Mouse (Mus musculus): ENCODE results near the gene Ift172. TPM values are rescaled to one million over a fixed set of nuclear protein-coding genes. Genes with fewer than 3 reads are reported as not detected.
"Not testable (repeated sequence)": the region's sequence is repeated elsewhere in the genome, so short reads cannot be mapped to it uniquely, and the experiment has no call there.

The Ift172 gene
- total RNA-seq, 2 experiments from 2014 or later = 0.58 to 5.6 TPM

- peak; percentile 44 for ATAC-seq (replicated peaks; ENCODE audit: low FRiP score, poor library complexity, severe bottlenecking)
These were observed 70.9 kb downstream of the Ift172 start for GRCm38 (mm10) chr5:31219911-31220447.

- ATAC-seq (replicated peaks; ENCODE audit: low FRiP score, poor library complexity, severe bottlenecking) = no peak; the same call in 1 of the 2 replicates
These were observed 71.4 kb downstream of the Ift172 start for GRCm38 (mm10) chr5:31219474-31219873.

- ATAC-seq (replicated peaks; ENCODE audit: low FRiP score, poor library complexity, severe bottlenecking) = peak; percentile 31; the same call in 1 of the 2 replicates
These were observed 71.8 kb downstream of the Ift172 start for GRCm38 (mm10) chr5:31219070-31219469.

- peak; percentile 58 for ATAC-seq (replicated peaks; ENCODE audit: low FRiP score, poor library complexity, severe bottlenecking)
These were observed 72.6 kb downstream of the Ift172 start for GRCm38 (mm10) chr5:31218294-31218693.

- not testable (repeated sequence) for ATAC-seq (replicated peaks; ENCODE audit: low FRiP score, poor library complexity, severe bottlenecking)
These were observed 74.4 kb downstream of the Ift172 start for GRCm38 (mm10) chr5:31216554-31216953.

- no peak for ATAC-seq (replicated peaks; ENCODE audit: low FRiP score, poor library complexity, severe bottlenecking)
These were observed 86.5 kb downstream of the Ift172 start for GRCm38 (mm10) chr5:31204421-31204820.

GRCm38 (mm10) chr5:31203866-31204265 is 87.0 kb downstream of the Ift172 start:
- no peak for ATAC-seq (replicated peaks; ENCODE audit: low FRiP score, poor library complexity, severe bottlenecking)

Other genes starting within 250 kb of the Ift172 start
- 21.3 and 40.5 TPM in 2 replicates for gene Atraid, start 242.8 kb downstream of the Ift172 start, total RNA-seq (2015; ENCODE audit: low replicate concordance)
- gene Atraid, start 242.8 kb downstream of the Ift172 start, total RNA-seq (2017; ENCODE audit: low replicate concordance) = 22.3 and 26.8 TPM in 2 replicates
- gene Slc5a6, start 242.2 kb downstream of the Ift172 start, total RNA-seq (2015; ENCODE audit: low replicate concordance) = 0.42 TPM in 1 of 2 replicates, not detected in the other
- 0.98 TPM in 1 of 2 replicates, not detected in the other for gene Slc5a6, start 242.2 kb downstream of the Ift172 start, total RNA-seq (2017; ENCODE audit: low replicate concordance)
- gene Cad, start 236.3 kb downstream of the Ift172 start, total RNA-seq (2015; ENCODE audit: low replicate concordance) = 6.5 and 16.3 TPM in 2 replicates
- 6.7 and 10.6 TPM in 2 replicates for gene Cad, start 236.3 kb downstream of the Ift172 start, total RNA-seq (2017; ENCODE audit: low replicate concordance)
- gene Dnajc5g, start 184.8 kb downstream of the Ift172 start, total RNA-seq (2015; ENCODE audit: low replicate concordance) = not detected in 2 replicates
- gene Dnajc5g, start 184.8 kb downstream of the Ift172 start, total RNA-seq (2017; ENCODE audit: low replicate concordance) = 0.70 TPM in 1 of 2 replicates, not detected in the other
- gene Slc30a3, start 182.9 kb downstream of the Ift172 start, total RNA-seq (2015; ENCODE audit: low replicate concordance) = not detected in 2 replicates
- gene Slc30a3, start 182.9 kb downstream of the Ift172 start, total RNA-seq (2017; ENCODE audit: low replicate concordance) = not detected in 2 replicates
- not detected in 2 replicates for gene Trim54, start 174.4 kb downstream of the Ift172 start, total RNA-seq (2015; ENCODE audit: low replicate concordance)
- gene Trim54, start 174.4 kb downstream of the Ift172 start, total RNA-seq (2017; ENCODE audit: low replicate concordance) = not detected in 2 replicates
- gene Ucn, start 152.3 kb downstream of the Ift172 start, total RNA-seq (2015; ENCODE audit: low replicate concordance) = not detected in 2 replicates
- gene Ucn, start 152.3 kb downstream of the Ift172 start, total RNA-seq (2017; ENCODE audit: low replicate concordance) = not detected in 2 replicates
- 9.4 and 11.1 TPM in 2 replicates for gene Mpv17, start 136.9 kb downstream of the Ift172 start, total RNA-seq (2015; ENCODE audit: low replicate concordance)
- gene Mpv17, start 136.9 kb downstream of the Ift172 start, total RNA-seq (2017; ENCODE audit: low replicate concordance) = 10.7 and 12.7 TPM in 2 replicates
- not detected in 2 replicates for gene Gm29609, start 111.2 kb downstream of the Ift172 start, total RNA-seq (2015; ENCODE audit: low replicate concordance)
- not detected in 2 replicates for gene Gm29609, start 111.2 kb downstream of the Ift172 start, total RNA-seq (2017; ENCODE audit: low replicate concordance)
- 29.7 and 32.5 TPM in 2 replicates for gene Gtf3c2, start 111.0 kb downstream of the Ift172 start, total RNA-seq (2015; ENCODE audit: low replicate concordance)
- gene Gtf3c2, start 111.0 kb downstream of the Ift172 start, total RNA-seq (2017; ENCODE audit: low replicate concordance) = 24.8 and 30.7 TPM in 2 replicates
- gene Snx17, start 97.9 kb downstream of the Ift172 start, total RNA-seq (2015; ENCODE audit: low replicate concordance) = 2.9 and 17.1 TPM in 2 replicates
- 12.3 and 15.8 TPM in 2 replicates for gene Snx17, start 97.9 kb downstream of the Ift172 start, total RNA-seq (2017; ENCODE audit: low replicate concordance)
- gene Eif2b4, start 97.7 kb downstream of the Ift172 start, total RNA-seq (2015; ENCODE audit: low replicate concordance) = 9.8 and 42.1 TPM in 2 replicates
- 13.5 and 18.7 TPM in 2 replicates for gene Eif2b4, start 97.7 kb downstream of the Ift172 start, total RNA-seq (2017; ENCODE audit: low replicate concordance)
- 2.3 and 4.8 TPM in 2 replicates for gene Zfp513, start 88.8 kb downstream of the Ift172 start, total RNA-seq (2015; ENCODE audit: low replicate concordance)
- gene Zfp513, start 88.8 kb downstream of the Ift172 start, total RNA-seq (2017; ENCODE audit: low replicate concordance) = 5.5 and 5.9 TPM in 2 replicates
- 35.4 and 46.4 TPM in 2 replicates for gene Ppm1g, start 70.4 kb downstream of the Ift172 start, total RNA-seq (2015; ENCODE audit: low replicate concordance)
- gene Ppm1g, start 70.4 kb downstream of the Ift172 start, total RNA-seq (2017; ENCODE audit: low replicate concordance) = 67.5 and 132 TPM in 2 replicates
- 20.1 and 31.5 TPM in 2 replicates for gene Nrbp1, start 50.3 kb downstream of the Ift172 start, total RNA-seq (2015; ENCODE audit: low replicate concordance)
- gene Nrbp1, start 50.3 kb downstream of the Ift172 start, total RNA-seq (2017; ENCODE audit: low replicate concordance) = 23.0 and 28.1 TPM in 2 replicates
- not detected in 2 replicates for gene Gm9970, start 49.9 kb downstream of the Ift172 start, total RNA-seq (2015; ENCODE audit: low replicate concordance)
- gene Gm9970, start 49.9 kb downstream of the Ift172 start, total RNA-seq (2017; ENCODE audit: low replicate concordance) = not detected in 2 replicates
- 1.5 TPM in 1 of 2 replicates, not detected in the other for gene Krtcap3, start 39.4 kb downstream of the Ift172 start, total RNA-seq (2015; ENCODE audit: low replicate concordance)
- gene Krtcap3, start 39.4 kb downstream of the Ift172 start, total RNA-seq (2017; ENCODE audit: low replicate concordance) = 4.0 and 4.6 TPM in 2 replicates
- not detected in 2 replicates for gene Fndc4, start 5.0 kb upstream of the Ift172 start, total RNA-seq (2015; ENCODE audit: low replicate concordance)
- 0.34 TPM in 1 of 2 replicates, not detected in the other for gene Fndc4, start 5.0 kb upstream of the Ift172 start, total RNA-seq (2017; ENCODE audit: low replicate concordance)
- gene Gckr, start 6.3 kb upstream of the Ift172 start, total RNA-seq (2015; ENCODE audit: low replicate concordance) = not detected in 2 replicates
- not detected in 2 replicates for gene Gckr, start 6.3 kb upstream of the Ift172 start, total RNA-seq (2017; ENCODE audit: low replicate concordance)
- gene Zfp512, start 161.3 kb upstream of the Ift172 start, total RNA-seq (2015; ENCODE audit: low replicate concordance) = 5.0 and 5.9 TPM in 2 replicates
- 13.8 and 16.1 TPM in 2 replicates for gene Zfp512, start 161.3 kb upstream of the Ift172 start, total RNA-seq (2017; ENCODE audit: low replicate concordance)
- not detected in 2 replicates for gene 4930548H24Rik, start 194.6 kb upstream of the Ift172 start, total RNA-seq (2015; ENCODE audit: low replicate concordance)
- gene 4930548H24Rik, start 194.6 kb upstream of the Ift172 start, total RNA-seq (2017; ENCODE audit: low replicate concordance) = 0.17 and 1.1 TPM in 2 replicates
- gene Gpn1, start 203.6 kb upstream of the Ift172 start, total RNA-seq (2015; ENCODE audit: low replicate concordance) = 4.0 and 6.9 TPM in 2 replicates
- gene Gpn1, start 203.6 kb upstream of the Ift172 start, total RNA-seq (2017; ENCODE audit: low replicate concordance) = 4.0 and 4.3 TPM in 2 replicates
- 27.2 and 58.6 TPM in 2 replicates for gene Slc4a1ap, start 235.9 kb upstream of the Ift172 start, total RNA-seq (2015; ENCODE audit: low replicate concordance)
- 34.2 and 58.8 TPM in 2 replicates for gene Slc4a1ap, start 235.9 kb upstream of the Ift172 start, total RNA-seq (2017; ENCODE audit: low replicate concordance)
- gene Supt7l, start 236.7 kb upstream of the Ift172 start, total RNA-seq (2015; ENCODE audit: low replicate concordance) = 11.5 and 13.3 TPM in 2 replicates
- 17.8 and 20.8 TPM in 2 replicates for gene Supt7l, start 236.7 kb upstream of the Ift172 start, total RNA-seq (2017; ENCODE audit: low replicate concordance)